ENCODE assay signal across 8 mouse cellular contexts in the genomic region with DNA sequence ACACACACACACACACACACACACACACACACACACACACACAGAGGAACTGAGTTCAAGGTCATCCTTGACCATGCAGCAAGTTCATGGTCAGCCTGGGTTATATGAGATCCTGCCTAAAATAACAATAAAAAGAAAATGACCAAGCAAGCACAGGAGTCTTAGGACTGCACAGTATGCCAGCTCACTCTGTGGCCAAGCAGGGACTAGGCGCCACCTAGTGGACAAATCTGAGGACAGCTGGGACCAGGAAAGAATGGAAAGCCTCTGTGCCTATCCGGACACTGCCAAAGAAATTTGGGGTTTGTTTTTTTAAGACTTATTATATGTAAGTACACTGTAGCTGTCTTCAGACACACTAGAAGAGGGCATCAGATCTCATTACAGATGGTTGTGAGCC. TPM values are rescaled to one million over a fixed set of nuclear protein-coding genes. Genes with fewer than 3 reads are reported as not detected.
DNase-seq lines count a peak whose midpoint lies in the region; ATAC-seq and TF ChIP-seq lines count a peak whose summit lies in the region.

No protein-coding gene starts in this region.

- H3K27ac ChIP-seq in cortical plate, adult 2 months (ENCODE audit: insufficient read depth, low read length), result no peak overlapping the region
- H3K27ac ChIP-seq in limb, embryonic 13.5 days, result no peak overlapping the region
- H3K27ac ChIP-seq in midbrain, embryonic 15.5 days, result no peak overlapping the region

- WGBS in limb, embryonic 13.5 days, result 20% methylated on average over 2 of the region's 2 CpGs
- 10% methylated on average over 2 of the region's 2 CpGs for WGBS in midbrain, embryonic 15.5 days

- H3K4me2 ChIP-seq in limb, embryonic 13.5 days (replicated peaks), result no peak overlapping the region
- H3K4me2 ChIP-seq in midbrain, embryonic 15.5 days, result no peak overlapping the region

- H3K9ac ChIP-seq in limb, embryonic 13.5 days, result no peak overlapping the region
- H3K9ac ChIP-seq in midbrain, embryonic 15.5 days, result no peak overlapping the region

- peaks cover 7% of the 10 kb centered on the region for H3K9me3 ChIP-seq in limb, embryonic 13.5 days
- no peaks in the 10 kb centered on the region for H3K9me3 ChIP-seq in midbrain, embryonic 15.5 days

- intact Hi-C loops in gastrocnemius, postnatal 14 days (cut with DNase I; ENCODE audit: low total_unique reads), result no loop called here

- H3K36me3 ChIP-seq in limb, embryonic 13.5 days, result peaks cover 81% of the 10 kb centered on the region
- peaks cover 42% of the 10 kb centered on the region for H3K36me3 ChIP-seq in midbrain, embryonic 15.5 days (replicated peaks)

- ATAC-seq in limb, embryonic 13.5 days (ENCODE audit: low FRiP score, low read depth), result peak; percentile 65
- peak; percentile 84 for ATAC-seq in midbrain, embryonic 15.5 days (replicated peaks)

- peak; percentile 64 for DNase-seq in urinary bladder, postnatal 25 days (ENCODE audit: low spot score)
- no peak for DNase-seq in urinary bladder, adult 2 months (ENCODE audit: low spot score)
- peak; percentile 68 for DNase-seq in gastrocnemius, postnatal 14 days
- peak; percentile 59 for DNase-seq in kidney, adult 11 months
- peak; percentile 58 to 75 for DNase-seq in spleen, postnatal 10 days (ENCODE audit: low spot score in 2 of 2)

- no peaks in the 10 kb centered on the region for H3K27me3 ChIP-seq in limb, embryonic 13.5 days
- no peaks in the 10 kb centered on the region for H3K27me3 ChIP-seq in midbrain, embryonic 15.5 days (replicated peaks)

- peaks cover 2% of the 10 kb centered on the region; the same call in 1 of the 2 replicates for H3K4me1 ChIP-seq in cortical plate, adult 2 months (ENCODE audit: control insufficient read depth, insufficient read depth, low read length)
- peaks cover 4% of the 10 kb centered on the region for H3K4me1 ChIP-seq in limb, embryonic 13.5 days
- H3K4me1 ChIP-seq in midbrain, embryonic 15.5 days, result no peaks in the 10 kb centered on the region

- no peak overlapping the region for H3K4me3 ChIP-seq in cortical plate, adult 2 months (ENCODE audit: insufficient read depth, low read length)
- no peak overlapping the region for H3K4me3 ChIP-seq in limb, embryonic 13.5 days
- H3K4me3 ChIP-seq in midbrain, embryonic 15.5 days, result no peak overlapping the region

- TF ChIP-seq POLR2A in cortical plate, adult 2 months (IDR thresholded peaks at IDR 0.05; ENCODE audit: extremely low read depth, insufficient read depth, low read length), result no peak

- peak; percentile 96 for TF ChIP-seq CTCF in cortical plate, adult 2 months (IDR thresholded peaks at IDR 0.05; ENCODE audit: extremely low read depth, insufficient read depth, low read length)

RNA-seq across cellular contexts. Expression of gene Srrm1, which starts 35.2 kb away (rescaled TPM):
- polyA plus RNA-seq in urinary bladder, adult 2 months (2012; rRNA removed), result 72.7 and 112 TPM in 2 replicates
- 115 and 131 TPM in 2 replicates for polyA plus RNA-seq in cortical plate, adult 2 months (2012; rRNA removed)
- total RNA-seq in gastrocnemius, postnatal 14 days (2021), result 10 to 100 TPM; 57.8 to 68.3 TPM
- 295 and 303 TPM in 2 replicates for polyA plus RNA-seq in limb, embryonic 13.5 days (2015; fragmentation: Nextera tagmentation; extraction: Ambion mirVana)
- polyA plus RNA-seq in midbrain, embryonic 15.5 days (2015; fragmentation: Nextera tagmentation; extraction: Ambion mirVana), result 169 and 185 TPM in 2 replicates

RNA-seq across cellular contexts. Expression of gene Clic4, which starts 45.4 kb away (rescaled TPM):
- polyA plus RNA-seq in urinary bladder, adult 2 months (2012; rRNA removed), result 151 and 185 TPM in 2 replicates
- polyA plus RNA-seq in cortical plate, adult 2 months (2012; rRNA removed), result 54.0 and 65.8 TPM in 2 replicates
- 10 to 100 TPM; 41.0 to 50.9 TPM for total RNA-seq in gastrocnemius, postnatal 14 days (2021)
- polyA plus RNA-seq in limb, embryonic 13.5 days (2015; fragmentation: Nextera tagmentation; extraction: Ambion mirVana), result 137 and 146 TPM in 2 replicates
- 63.8 and 69.5 TPM in 2 replicates for polyA plus RNA-seq in midbrain, embryonic 15.5 days (2015; fragmentation: Nextera tagmentation; extraction: Ambion mirVana)
